Mouse (Mus musculus): ENCODE results near the gene Hectd3.

GRCm38 (mm10) chr4:116993672-116994621, 1.2 kb upstream of the Hectd3 start, which contains the start of gene Urod:
- TF ChIP-seq POLR2A (IDR thresholded peaks at IDR 0.05; ENCODE audit: insufficient read depth, low read length) (no peak), CTCF (IDR thresholded peaks at IDR 0.05; ENCODE audit: low read depth, low read length) (no peak), EP300 (IDR thresholded peaks at IDR 0.05; ENCODE audit: insufficient read depth, low read depth, low read length) (no peak)
